Mouse (Mus musculus) heart, embryonic 12.5 days (tissue): ENCODE results near the gene Pitpnc1. TPM values are rescaled to one million over a fixed set of nuclear protein-coding genes. Genes with fewer than 3 reads are reported as not detected.
A peak's percentile ranks its signal among the peaks of the same experiment; 100 is the strongest.

Experiments
- ATAC-seq: fragments of 200-750 bp; cut with Nextera tagmentation; 2 replicates; pipeline ENCODE4 v1.8.0; 2017; ENCODE audit warnings: moderate TSS enrichment, moderate library complexity; ENCODE audit not compliant: insufficient number of reproducible peaks, low FRiP score
- H3K27ac ChIP-seq: fragments of 300-500 bp; sonication (generic); 2 replicates; pipeline ENCODE4 v1.5.1; 2016; ENCODE audit warnings: mild to moderate bottlenecking, moderate library complexity; ENCODE audit not compliant: poor library complexity, severe bottlenecking
- H3K27me3 ChIP-seq: fragments of 300-500 bp; sonication (generic); replicated peaks from 2 replicates; pipeline ENCODE4 v1.6.1; 2016; ENCODE audit warnings: mild to moderate bottlenecking, moderate library complexity
- H3K36me3 ChIP-seq: fragments of 300-500 bp; sonication (generic); 2 replicates; pipeline ENCODE4 v1.6.1; 2016; ENCODE audit warnings: mild to moderate bottlenecking, moderate library complexity
- H3K4me1 ChIP-seq: fragments of 300-500 bp; sonication (generic); replicated peaks from 2 replicates; pipeline ENCODE4 v1.6.1; 2016; ENCODE audit warnings: mild to moderate bottlenecking
- H3K4me2 ChIP-seq: fragments of 300-500 bp; sonication (generic); 2 replicates; pipeline ENCODE4 v1.6.1; 2016; ENCODE audit warnings: mild to moderate bottlenecking, moderate library complexity
- H3K4me3 ChIP-seq: fragments of 300-500 bp; sonication (generic); 2 replicates; pipeline ENCODE4 v1.5.1; 2016; ENCODE audit warnings: mild to moderate bottlenecking
- H3K9ac ChIP-seq: fragments of 300-500 bp; sonication (generic); 2 replicates; pipeline ENCODE4 v1.6.1; 2016; ENCODE audit warnings: mild to moderate bottlenecking, moderate library complexity
- H3K9me3 ChIP-seq: fragments of 300-500 bp; sonication (generic); replicated peaks from 2 replicates; pipeline ENCODE4 v1.6.1; 2016; ENCODE audit warnings: mild to moderate bottlenecking, moderate library complexity
- WGBS: fragments of 180-500 bp; shearing (Covaris S2); methylation state at CpG from one replicate; pipeline ENCODE4 v1.1.7; 2016; 5-methylcytosine and 5-hydroxymethylcytosine counted together
- polyA plus RNA-seq: library from polyadenylated mRNA; unstranded; fragments of >200 nt; fragmentation: Nextera tagmentation; extraction: Ambion mirVana; gene quantifications from 2 replicates; pipeline ENCODE4 v1.2.1, GENCODE M21; 2016

Pitpnc1 gene
- polyA plus RNA-seq, 1 experiment from 2014 or later = 8.2 TPM

GRCm38 (mm10) chr11:107466611-107467391, 3.7 kb downstream of the Pitpnc1 start:
- 75% methylated on average over 6 of the region's 6 CpGs for WGBS
- Histone ChIP-seq H3K36me3 (no peaks in the 10 kb centered on the region), H3K4me3 (no peak overlapping the region), H3K4me2 (no peak overlapping the region), H3K4me1 (peaks cover 21% of the 10 kb centered on the region), H3K27ac (no peak overlapping the region), H3K27me3 (no peaks in the 10 kb centered on the region), H3K9ac (no peak overlapping the region), H3K9me3 (peaks cover 4% of the 10 kb centered on the region; the same call in 1 of the 2 replicates)
- no peak for ATAC-seq

- no peaks in the 10 kb centered on the region for H3K36me3 ChIP-seq
- H3K27ac ChIP-seq = no peak overlapping the region
- H3K9ac ChIP-seq = no peak overlapping the region
- H3K27me3 ChIP-seq = no peaks in the 10 kb centered on the region
- ATAC-seq = no peak
- 75% methylated on average over 1 of the region's 1 CpGs for WGBS
- no peak overlapping the region for H3K4me2 ChIP-seq
- H3K4me3 ChIP-seq = no peak overlapping the region
- H3K4me1 ChIP-seq = peaks cover 17% of the 10 kb centered on the region
- peaks cover 4% of the 10 kb centered on the region; the same call in 1 of the 2 replicates for H3K9me3 ChIP-seq
Measured at GRCm38 (mm10) chr11:107465969-107466368, 4.5 kb downstream of the Pitpnc1 start.

- Histone ChIP-seq H3K36me3 (no peaks in the 10 kb centered on the region), H3K27ac (no peak overlapping the region), H3K9me3 (peaks cover 4% of the 10 kb centered on the region; the same call in 1 of the 2 replicates), H3K4me2 (no peak overlapping the region), H3K4me1 (peaks cover 15% of the 10 kb centered on the region), H3K4me3 (no peak overlapping the region), H3K27me3 (no peaks in the 10 kb centered on the region), H3K9ac (no peak overlapping the region)
- 85% methylated on average over 4 of the region's 4 CpGs for WGBS
- ATAC-seq = no peak
Measured at GRCm38 (mm10) chr11:107465041-107465440, 5.5 kb downstream of the Pitpnc1 start.

GRCm38 (mm10) chr11:107464141-107464540, 6.4 kb downstream of the Pitpnc1 start:
- Histone ChIP-seq H3K9ac (no peak overlapping the region), H3K36me3 (no peaks in the 10 kb centered on the region), H3K9me3 (peaks cover 4% of the 10 kb centered on the region; the same call in 1 of the 2 replicates), H3K27ac (no peak overlapping the region), H3K4me1 (peaks cover 15% of the 10 kb centered on the region), H3K27me3 (no peaks in the 10 kb centered on the region), H3K4me2 (no peak overlapping the region), H3K4me3 (no peak overlapping the region)
- WGBS = 67% methylated on average over 6 of the region's 6 CpGs
- ATAC-seq = no peak

- Histone ChIP-seq H3K4me2 (no peak overlapping the region), H3K9me3 (peaks cover 4% of the 10 kb centered on the region; the same call in 1 of the 2 replicates), H3K27me3 (no peaks in the 10 kb centered on the region), H3K4me3 (no peak overlapping the region), H3K36me3 (no peaks in the 10 kb centered on the region), H3K4me1 (peaks cover 15% of the 10 kb centered on the region), H3K9ac (no peak overlapping the region), H3K27ac (no peak overlapping the region)
- ATAC-seq = no peak
- 61% methylated on average over 12 of the region's 12 CpGs for WGBS
Measured at GRCm38 (mm10) chr11:107463251-107463681, 7.2 kb downstream of the Pitpnc1 start.

- Histone ChIP-seq H3K4me2 (no peak overlapping the region), H3K27ac (no peak overlapping the region), H3K4me1 (peaks cover 11% of the 10 kb centered on the region; the same call in 1 of the 2 replicates), H3K4me3 (no peak overlapping the region), H3K9me3 (peaks cover 4% of the 10 kb centered on the region; the same call in 1 of the 2 replicates), H3K27me3 (no peaks in the 10 kb centered on the region), H3K9ac (no peak overlapping the region), H3K36me3 (no peaks in the 10 kb centered on the region)
- WGBS = 87% methylated on average over 3 of the region's 3 CpGs
- ATAC-seq = no peak
Measured at GRCm38 (mm10) chr11:107462478-107462877, 8.0 kb downstream of the Pitpnc1 start.

GRCm38 (mm10) chr11:107459828-107460227, 10.7 kb downstream of the Pitpnc1 start:
- WGBS = 83% methylated on average over 7 of the region's 7 CpGs
- Histone ChIP-seq H3K27ac (no peak overlapping the region), H3K4me3 (no peak overlapping the region), H3K4me2 (no peak overlapping the region), H3K36me3 (no peaks in the 10 kb centered on the region), H3K27me3 (no peaks in the 10 kb centered on the region), H3K9me3 (peaks cover 4% of the 10 kb centered on the region; the same call in 1 of the 2 replicates), H3K4me1 (peaks cover 17% of the 10 kb centered on the region), H3K9ac (no peak overlapping the region)
- ATAC-seq = no peak

GRCm38 (mm10) chr11:107458986-107459385, 11.5 kb downstream of the Pitpnc1 start:
- Histone ChIP-seq H3K27ac (no peak overlapping the region), H3K27me3 (no peaks in the 10 kb centered on the region), H3K9me3 (peaks cover 4% of the 10 kb centered on the region; the same call in 1 of the 2 replicates), H3K4me1 (peaks cover 18% of the 10 kb centered on the region), H3K9ac (no peak overlapping the region), H3K4me3 (no peak overlapping the region), H3K36me3 (no peaks in the 10 kb centered on the region), H3K4me2 (no peak overlapping the region)
- 79% methylated on average over 7 of the region's 7 CpGs for WGBS
- ATAC-seq = no peak

- Histone ChIP-seq H3K4me1 (peaks cover 15% of the 10 kb centered on the region), H3K27me3 (no peaks in the 10 kb centered on the region), H3K9me3 (peaks cover 4% of the 10 kb centered on the region; the same call in 1 of the 2 replicates), H3K9ac (no peak overlapping the region), H3K4me2 (no peak overlapping the region), H3K36me3 (no peaks in the 10 kb centered on the region), H3K4me3 (no peak overlapping the region), H3K27ac (no peak overlapping the region)
- WGBS = 62% methylated on average over 12 of the region's 12 CpGs
- 0 out of 2 replicates have a peak, but pooled peaks have one; percentile 53 for ATAC-seq
Measured at GRCm38 (mm10) chr11:107458286-107458685, 12.2 kb downstream of the Pitpnc1 start.

GRCm38 (mm10) chr11:107457282-107457681, 13.2 kb downstream of the Pitpnc1 start:
- ATAC-seq = no peak
- 88% methylated on average over 3 of the region's 3 CpGs for WGBS
- Histone ChIP-seq H3K27ac (no peak overlapping the region), H3K4me3 (no peak overlapping the region), H3K9me3 (peaks cover 1% of the 10 kb centered on the region; the same call in 1 of the 2 replicates), H3K4me1 (peaks cover 14% of the 10 kb centered on the region), H3K36me3 (no peaks in the 10 kb centered on the region), H3K27me3 (no peaks in the 10 kb centered on the region), H3K9ac (no peak overlapping the region), H3K4me2 (no peak overlapping the region)

- H3K9ac ChIP-seq = no peak overlapping the region
- H3K27ac ChIP-seq = no peak overlapping the region
- peaks cover 29% of the 10 kb centered on the region for H3K4me1 ChIP-seq
- no peaks in the 10 kb centered on the region for H3K9me3 ChIP-seq
- H3K36me3 ChIP-seq = no peaks in the 10 kb centered on the region
- peak overlapping the region; percentile 17; the same call in 1 of the 2 replicates for H3K4me2 ChIP-seq
- H3K4me3 ChIP-seq = no peak overlapping the region
- no peak for ATAC-seq
- H3K27me3 ChIP-seq = no peaks in the 10 kb centered on the region
- 51% methylated on average over 19 of the region's 19 CpGs for WGBS
Measured at GRCm38 (mm10) chr11:107454546-107455462, 15.7 kb downstream of the Pitpnc1 start.
